Mouse (Mus musculus): ENCODE measurements at regions not wholly inside any gene's neighbourhood (a gene's known extent, or its start where the extent isn't known, plus 50 kb on each side); places are given as distances from the start of the nearest gene placed in this dataset.

- WGBS: 44% methylated on average over 5 of the region's 5 CpGs
- H3K9me3 ChIP-seq: no peaks in the 10 kb centered on the region
- DNase-seq (ENCODE audit: low spot score): no peak
- H3K36me3 ChIP-seq (replicated peaks): no peaks in the 10 kb centered on the region
- H3K4me3 ChIP-seq: no peak overlapping the region
- peak overlapping the region; percentile 36; the same call in 1 of the 2 replicates for H3K27ac ChIP-seq (replicated peaks)
- peaks cover 9% of the 10 kb centered on the region for H3K4me1 ChIP-seq
- no peaks in the 10 kb centered on the region for H3K27me3 ChIP-seq (replicated peaks; ENCODE audit: low read depth, poor library complexity, severe bottlenecking)
These were observed 545.0 kb downstream of the Slc4a3 start for GRCm38 (mm10) chr1:76091031-76091430.

GRCm38 (mm10) chr1:76113281-76113680 lies 567.2 kb downstream of the Slc4a3 start:
- Histone ChIP-seq H3K4me3 (no peak overlapping the region), H3K9me3 (no peaks in the 10 kb centered on the region), H3K27me3 (replicated peaks; ENCODE audit: low read depth, poor library complexity, severe bottlenecking) (no peaks in the 10 kb centered on the region), H3K27ac (replicated peaks) (no peak overlapping the region), H3K36me3 (replicated peaks) (no peaks in the 10 kb centered on the region), H3K4me1 (no peaks in the 10 kb centered on the region)
- no peak for DNase-seq (ENCODE audit: low spot score)
- 90% methylated on average over 3 of the region's 3 CpGs for WGBS

GRCm38 (mm10) chr1:76120840-76121239 lies 574.8 kb downstream of the Slc4a3 start:
- Histone ChIP-seq H3K4me1 (no peaks in the 10 kb centered on the region), H3K36me3 (replicated peaks) (no peaks in the 10 kb centered on the region), H3K27me3 (replicated peaks; ENCODE audit: low read depth, poor library complexity, severe bottlenecking) (no peaks in the 10 kb centered on the region), H3K4me3 (no peak overlapping the region), H3K9me3 (no peaks in the 10 kb centered on the region), H3K27ac (replicated peaks) (no peak overlapping the region)
- WGBS: 57% methylated on average over 4 of the region's 4 CpGs
- no peak for DNase-seq (ENCODE audit: low spot score)

GRCm38 (mm10) chr1:76130353-76130752 lies 584.3 kb downstream of the Slc4a3 start:
- no peak overlapping the region for H3K4me3 ChIP-seq
- H3K27me3 ChIP-seq (replicated peaks; ENCODE audit: low read depth, poor library complexity, severe bottlenecking): no peaks in the 10 kb centered on the region
- no peak for DNase-seq (ENCODE audit: low spot score)
- 46% methylated on average over 4 of the region's 4 CpGs for WGBS
- no peak overlapping the region for H3K27ac ChIP-seq (replicated peaks)
- H3K4me1 ChIP-seq: peaks cover 5% of the 10 kb centered on the region
- H3K9me3 ChIP-seq: no peaks in the 10 kb centered on the region
- H3K36me3 ChIP-seq (replicated peaks): no peaks in the 10 kb centered on the region

GRCm38 (mm10) chr1:76136810-76137209 lies 590.7 kb downstream of the Slc4a3 start:
- WGBS: 59% methylated on average over 1 of the region's 1 CpGs
- H3K9me3 ChIP-seq: no peaks in the 10 kb centered on the region
- no peak overlapping the region for H3K27ac ChIP-seq (replicated peaks)
- no peak for DNase-seq (ENCODE audit: low spot score)
- no peak overlapping the region for H3K4me3 ChIP-seq
- no peaks in the 10 kb centered on the region for H3K36me3 ChIP-seq (replicated peaks)
- H3K27me3 ChIP-seq (replicated peaks; ENCODE audit: low read depth, poor library complexity, severe bottlenecking): no peaks in the 10 kb centered on the region
- peaks cover 14% of the 10 kb centered on the region for H3K4me1 ChIP-seq

GRCm38 (mm10) chr1:76137701-76138100 lies 591.6 kb downstream of the Slc4a3 start:
- Histone ChIP-seq H3K27me3 (replicated peaks; ENCODE audit: low read depth, poor library complexity, severe bottlenecking) (no peaks in the 10 kb centered on the region), H3K36me3 (replicated peaks) (no peaks in the 10 kb centered on the region), H3K27ac (replicated peaks) (0 out of 2 replicates have a peak overlapping the region, but pooled peaks have one; percentile 3), H3K4me1 (peaks cover 14% of the 10 kb centered on the region), H3K4me3 (no peak overlapping the region), H3K9me3 (no peaks in the 10 kb centered on the region)
- 33% methylated on average over 6 of the region's 6 CpGs for WGBS
- DNase-seq (ENCODE audit: low spot score): peak; percentile 61

- no peak for DNase-seq (ENCODE audit: low spot score)
- no peak overlapping the region for H3K27ac ChIP-seq (replicated peaks)
- no peaks in the 10 kb centered on the region for H3K27me3 ChIP-seq (replicated peaks; ENCODE audit: low read depth, poor library complexity, severe bottlenecking)
- H3K9me3 ChIP-seq: no peaks in the 10 kb centered on the region
- no peaks in the 10 kb centered on the region for H3K4me1 ChIP-seq
- H3K4me3 ChIP-seq: no peak overlapping the region
- WGBS: 74% methylated on average over 5 of the region's 5 CpGs
- H3K36me3 ChIP-seq (replicated peaks): no peaks in the 10 kb centered on the region
These were observed 597.5 kb downstream of the Slc4a3 start for GRCm38 (mm10) chr1:76143516-76143915.

GRCm38 (mm10) chr1:76148963-76149362 lies 602.9 kb downstream of the Slc4a3 start:
- H3K4me1 ChIP-seq: no peaks in the 10 kb centered on the region
- H3K27ac ChIP-seq (replicated peaks): no peak overlapping the region
- peaks cover 3% of the 10 kb centered on the region; the same call in 1 of the 2 replicates for H3K9me3 ChIP-seq
- no peaks in the 10 kb centered on the region for H3K36me3 ChIP-seq (replicated peaks)
- no peak for DNase-seq (ENCODE audit: low spot score)
- H3K4me3 ChIP-seq: no peak overlapping the region
- WGBS: 84% methylated on average over 2 of the region's 2 CpGs
- H3K27me3 ChIP-seq (replicated peaks; ENCODE audit: low read depth, poor library complexity, severe bottlenecking): no peaks in the 10 kb centered on the region

GRCm38 (mm10) chr1:76156291-76156690 lies 610.2 kb downstream of the Slc4a3 start:
- Histone ChIP-seq H3K4me1 (no peaks in the 10 kb centered on the region), H3K4me3 (no peak overlapping the region), H3K9me3 (no peaks in the 10 kb centered on the region), H3K27me3 (replicated peaks; ENCODE audit: low read depth, poor library complexity, severe bottlenecking) (no peaks in the 10 kb centered on the region), H3K27ac (replicated peaks) (no peak overlapping the region), H3K36me3 (replicated peaks) (no peaks in the 10 kb centered on the region)
- DNase-seq (ENCODE audit: low spot score): no peak
- 81% methylated on average over 8 of the region's 8 CpGs for WGBS

GRCm38 (mm10) chr1:76167486-76167885 lies 621.4 kb downstream of the Slc4a3 start:
- peak; percentile 20 for DNase-seq (ENCODE audit: low spot score)
- 56% methylated on average over 2 of the region's 2 CpGs for WGBS
- Histone ChIP-seq H3K4me3 (no peak overlapping the region), H3K36me3 (replicated peaks) (no peaks in the 10 kb centered on the region), H3K27me3 (replicated peaks; ENCODE audit: low read depth, poor library complexity, severe bottlenecking) (no peaks in the 10 kb centered on the region), H3K4me1 (peaks cover 3% of the 10 kb centered on the region; the same call in 1 of the 2 replicates), H3K27ac (replicated peaks) (no peak overlapping the region), H3K9me3 (no peaks in the 10 kb centered on the region)

- no peaks in the 10 kb centered on the region for H3K9me3 ChIP-seq
- no peak overlapping the region for H3K4me3 ChIP-seq
- H3K27ac ChIP-seq (replicated peaks): no peak overlapping the region
- no peaks in the 10 kb centered on the region for H3K27me3 ChIP-seq (replicated peaks; ENCODE audit: low read depth, poor library complexity, severe bottlenecking)
- DNase-seq (ENCODE audit: low spot score): no peak
- H3K36me3 ChIP-seq (replicated peaks): no peaks in the 10 kb centered on the region
- WGBS: 88% methylated on average over 3 of the region's 3 CpGs
- no peaks in the 10 kb centered on the region for H3K4me1 ChIP-seq
These were observed 635.1 kb downstream of the Slc4a3 start for GRCm38 (mm10) chr1:76181181-76181580.

GRCm38 (mm10) chr1:76194844-76195243 lies 648.8 kb downstream of the Slc4a3 start:
- Histone ChIP-seq H3K27ac (replicated peaks) (no peak overlapping the region), H3K27me3 (replicated peaks; ENCODE audit: low read depth, poor library complexity, severe bottlenecking) (no peaks in the 10 kb centered on the region), H3K4me3 (no peak overlapping the region), H3K9me3 (no peaks in the 10 kb centered on the region), H3K36me3 (replicated peaks) (no peaks in the 10 kb centered on the region), H3K4me1 (0 out of 2 replicates have a peak, but pooled peaks cover 2% of the 10 kb centered on the region)
- WGBS: 89% methylated on average over 4 of the region's 4 CpGs
- no peak for DNase-seq (ENCODE audit: low spot score)

GRCm38 (mm10) chr1:76197651-76198050 lies 651.6 kb downstream of the Slc4a3 start:
- Histone ChIP-seq H3K36me3 (replicated peaks) (no peaks in the 10 kb centered on the region), H3K9me3 (no peaks in the 10 kb centered on the region), H3K4me3 (no peak overlapping the region), H3K27me3 (replicated peaks; ENCODE audit: low read depth, poor library complexity, severe bottlenecking) (no peaks in the 10 kb centered on the region), H3K27ac (replicated peaks) (no peak overlapping the region), H3K4me1 (0 out of 2 replicates have a peak, but pooled peaks cover under 1% of the 10 kb centered on the region)
- 78% methylated on average over 3 of the region's 3 CpGs for WGBS
- no peak for DNase-seq (ENCODE audit: low spot score)

- WGBS: 63% methylated on average over 3 of the region's 3 CpGs
- Histone ChIP-seq H3K27ac (replicated peaks) (no peak overlapping the region), H3K27me3 (replicated peaks; ENCODE audit: low read depth, poor library complexity, severe bottlenecking) (no peaks in the 10 kb centered on the region), H3K9me3 (no peaks in the 10 kb centered on the region), H3K4me1 (no peaks in the 10 kb centered on the region), H3K36me3 (replicated peaks) (no peaks in the 10 kb centered on the region), H3K4me3 (no peak overlapping the region)
- no peak for DNase-seq (ENCODE audit: low spot score)
These were observed 654.8 kb downstream of the Slc4a3 start for GRCm38 (mm10) chr1:76200906-76201305.

Measured in embryonic facial prominence, embryonic 10.5 days (tissue).